ENCODE assay signal across 9 mouse cellular contexts in the genomic region with DNA sequence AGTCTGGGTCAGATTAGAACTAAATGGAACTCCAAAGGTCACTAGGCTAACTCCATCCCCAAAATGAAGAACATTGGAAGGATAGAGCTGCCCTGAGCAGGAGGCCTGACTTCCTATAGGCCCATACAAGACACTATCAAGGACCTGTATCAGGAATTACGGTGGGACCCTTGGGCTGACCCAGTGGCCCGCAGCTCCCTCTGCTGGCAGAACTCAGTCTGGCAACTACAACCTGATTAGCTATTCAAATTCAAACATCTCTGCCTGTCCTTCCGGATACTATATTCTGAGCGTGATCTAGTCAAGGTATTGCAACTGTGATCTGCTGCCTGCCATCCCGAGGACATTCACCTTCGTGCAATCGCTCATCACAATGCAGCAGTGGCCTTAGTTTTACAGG.
DNase-seq lines count a peak whose midpoint lies in the region; ATAC-seq and TF ChIP-seq lines count a peak whose summit lies in the region.
"Had no signal": no experiment of that assay in that cellular context is flagged by ENCODE, and none has a peak within 500 bp of the region (broad histone marks: within the 10 kb centered on the region; RNA-seq: fewer than 3 reads in every experiment).

No protein-coding gene starts in this region.

- H3K4me1 ChIP-seq in heart, embryonic 11.5 days (ENCODE audit: control insufficient read depth, insufficient read depth, low read length), result no peaks in the 10 kb centered on the region
- peaks cover 8% of the 10 kb centered on the region; the same call in 1 of the 2 replicates for H3K4me1 ChIP-seq in spleen, adult 2 months (ENCODE audit: control insufficient read depth, insufficient read depth, insufficient read length)

- no peak overlapping the region for H3K9ac ChIP-seq in heart, embryonic 11.5 days (ENCODE audit: low read depth, low read length)
- H3K9ac ChIP-seq: limb, embryonic 15.5 days had no signal

- H3K9me3 ChIP-seq in heart, embryonic 11.5 days (replicated peaks; ENCODE audit: control insufficient read depth, low read length), result no peaks in the 10 kb centered on the region
- H3K9me3 ChIP-seq: limb, embryonic 15.5 days had no signal

- no peak for TF ChIP-seq POLR2A in brain, embryonic 14.5 days (IDR thresholded peaks at IDR 0.05; ENCODE audit: borderline replicate concordance, extremely low read depth, insufficient read depth, insufficient read length, poor library complexity, severe bottlenecking)
- no peak for TF ChIP-seq POLR2A in spleen, adult 2 months (IDR thresholded peaks at IDR 0.05; ENCODE audit: low read depth, low read length)

- DNase-seq in heart, adult 11 months, result peak; percentile 78
- DNase-seq in CD4-positive, CD25-positive, alpha-beta regulatory T cell, adult 2 months (ENCODE audit: low read depth, low spot score), result peak; percentile 81
- peak; percentile 70 for DNase-seq in brain, embryonic 14.5 days (ENCODE audit: low read depth)
- peak; percentile 15 to 66 for DNase-seq in layer of hippocampus, adult 18-20 months (ENCODE audit: low spot score in 2 of 2)
- DNase-seq in spleen, adult 2 months (ENCODE audit: low read depth in 1 of 2, low spot score in 2 of 2), result peak; percentile 22 to 52

- no peak overlapping the region for H3K4me2 ChIP-seq in heart, embryonic 11.5 days
- H3K4me2 ChIP-seq: limb, embryonic 15.5 days had no signal

- H3K27ac ChIP-seq in heart, embryonic 11.5 days (ENCODE audit: low read depth, low read length), result no peak overlapping the region
- H3K27ac ChIP-seq in spleen, adult 2 months (ENCODE audit: insufficient read depth, low read length), result no peak overlapping the region
- H3K27ac ChIP-seq: limb, embryonic 15.5 days had no signal

- TF ChIP-seq CTCF in brain, embryonic 14.5 days (IDR thresholded peaks at IDR 0.05; ENCODE audit: borderline replicate concordance, extremely low read depth, insufficient read depth, insufficient read length), result peak; percentile 81
- TF ChIP-seq CTCF in spleen, adult 2 months (IDR thresholded peaks at IDR 0.05; ENCODE audit: extremely low read depth, insufficient read depth, insufficient read length, insufficient replicate concordance), result peak; percentile 66; the same call in 1 of the 2 replicates

- ATAC-seq in heart, embryonic 11.5 days (replicated peaks; ENCODE audit: insufficient number of reproducible peaks, low FRiP score, low TSS enrichment), result no peak
- ATAC-seq in frontal cortex, adult (ENCODE audit: low TSS enrichment), result peak; percentile 68
- ATAC-seq in megakaryocyte, adult 5-6 weeks (ENCODE audit: poor library complexity, severe bottlenecking), result peak; percentile 51; the same call in 1 of the 2 replicates

- WGBS in heart, embryonic 11.5 days (ENCODE audit: insufficient replicate concordance), result 22% methylated on average over 7 of the region's 7 CpGs
- 26% methylated on average over 7 of the region's 7 CpGs for WGBS in spleen, adult 2 months

- H3K4me3 ChIP-seq in heart, embryonic 11.5 days (ENCODE audit: low read depth, low read length), result no peak overlapping the region
- H3K4me3 ChIP-seq in spleen, adult 2 months (ENCODE audit: extremely low read depth, insufficient read depth, insufficient read length), result no peak overlapping the region
- H3K4me3 ChIP-seq: limb, embryonic 15.5 days had no signal

- no peaks in the 10 kb centered on the region for H3K27me3 ChIP-seq in heart, embryonic 11.5 days (ENCODE audit: control insufficient read depth, insufficient read depth, low read length)
- no peaks in the 10 kb centered on the region for H3K27me3 ChIP-seq in spleen, adult 2 months (ENCODE audit: control insufficient read depth, insufficient read depth, low read length)
- H3K27me3 ChIP-seq: limb, embryonic 15.5 days had no signal

- no peaks in the 10 kb centered on the region for H3K36me3 ChIP-seq in heart, embryonic 11.5 days (ENCODE audit: control insufficient read depth, insufficient read depth, low read length)
- H3K36me3 ChIP-seq in spleen, adult 2 months (ENCODE audit: control insufficient read depth, insufficient read depth, low read length), result no peaks in the 10 kb centered on the region
- H3K36me3 ChIP-seq: limb, embryonic 15.5 days had no signal
